Mouse (Mus musculus): ENCODE results near the gene Tob2.

The Tob2 gene

DNA sequence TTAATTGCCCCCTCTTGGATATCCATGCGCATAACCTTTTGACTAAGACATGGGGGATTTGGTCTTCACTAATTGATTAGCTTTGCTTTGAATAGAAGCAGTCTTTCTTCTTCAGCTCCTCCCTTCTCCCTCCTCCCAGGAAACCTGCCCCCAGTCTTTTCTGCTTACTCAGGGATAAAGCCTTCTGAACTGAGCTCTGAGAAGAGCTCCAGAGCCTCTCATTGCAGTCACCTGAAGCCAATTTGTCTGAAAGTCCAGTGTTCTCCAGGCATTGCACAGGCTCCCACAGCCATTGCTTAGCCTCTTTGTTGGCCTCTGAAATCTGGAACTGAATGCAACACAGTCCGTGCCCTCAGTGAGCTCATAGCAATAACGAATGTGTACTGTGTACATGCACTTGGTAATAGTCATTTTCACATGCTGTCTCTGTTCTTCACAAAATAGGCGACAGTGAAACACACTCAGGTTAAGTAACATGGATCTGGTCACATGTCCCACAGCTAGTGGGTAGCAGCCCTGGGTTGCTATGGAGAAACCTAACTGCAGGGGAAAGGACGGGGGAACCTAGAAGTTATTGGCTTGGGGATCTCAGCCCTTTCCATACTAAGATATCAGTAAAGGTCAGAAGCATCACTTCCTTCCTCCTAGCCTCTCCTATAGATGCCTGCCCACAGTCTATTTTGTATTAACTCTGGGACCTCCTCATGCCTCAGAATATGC lies 44.5 kb downstream of the Tob2 start:
- no peak for TF ChIP-seq GATA4 (IDR thresholded peaks at IDR 0.05; ENCODE audit: insufficient replicate concordance, low read length)

DNA sequence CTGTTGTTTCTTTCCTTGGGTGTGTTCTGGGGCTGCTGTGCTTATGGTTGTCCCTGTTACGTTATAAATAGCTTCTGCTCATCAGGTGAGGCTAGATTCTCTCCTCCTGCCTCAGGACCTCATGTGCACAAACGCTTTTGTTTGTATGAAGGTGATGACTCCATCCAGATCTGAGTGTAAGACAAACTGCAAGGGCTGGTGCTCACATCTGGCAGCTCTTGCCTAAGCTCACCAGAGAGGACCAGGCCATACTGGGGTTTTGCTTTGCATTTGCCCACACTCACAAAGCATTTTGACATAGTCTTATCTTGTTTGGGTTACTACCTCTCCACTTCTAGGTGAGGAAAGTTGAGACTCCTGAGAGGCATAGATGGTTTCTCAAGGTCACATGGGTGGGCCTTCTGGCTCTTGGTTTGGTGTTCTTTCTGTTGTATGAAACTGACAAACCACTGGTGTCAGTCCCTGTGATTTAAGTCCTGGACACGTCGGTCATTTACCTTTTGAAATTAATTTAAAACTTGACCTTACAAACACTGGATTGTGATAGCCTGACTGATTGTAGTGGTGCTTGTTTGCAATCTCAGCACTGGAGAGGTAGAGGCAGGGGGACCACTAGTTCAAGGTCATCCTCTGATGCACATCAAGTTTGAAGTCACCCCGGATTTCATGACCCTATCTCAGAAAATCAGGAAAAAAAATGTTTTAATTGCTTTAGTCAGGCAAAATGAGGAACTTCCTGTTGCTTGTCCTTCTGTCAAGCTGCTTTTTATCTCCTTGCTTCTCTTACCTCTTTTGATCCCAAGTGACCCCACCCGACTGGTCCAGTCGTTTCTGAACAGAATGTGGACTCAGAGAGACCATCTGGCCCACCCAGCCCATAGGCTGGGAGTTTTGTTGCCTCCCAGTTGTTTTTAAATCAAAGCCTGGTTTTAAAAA lies 45.6 kb downstream of the Tob2 start:
- no peak for TF ChIP-seq GATA4 (IDR thresholded peaks at IDR 0.05; ENCODE audit: insufficient replicate concordance, low read length)

DNA sequence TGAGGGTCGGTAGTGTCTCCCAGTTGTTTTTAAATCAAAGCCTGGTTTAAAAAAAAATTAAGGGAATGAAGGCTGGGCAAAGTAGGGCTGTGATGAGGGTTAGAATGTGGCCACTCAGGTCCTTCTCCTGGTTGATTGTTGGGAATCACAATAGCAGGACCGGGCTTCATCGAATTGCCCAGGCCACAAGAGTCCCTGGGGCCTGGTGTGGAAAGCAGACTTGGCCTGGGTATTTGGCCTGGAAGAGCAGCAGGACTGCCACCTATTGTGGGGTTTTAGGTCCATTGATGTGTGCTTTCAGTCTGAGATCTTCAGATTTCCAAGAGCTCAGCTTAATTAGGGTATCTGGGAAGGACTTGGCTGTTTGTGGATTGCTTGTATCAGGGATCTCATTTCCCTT lies 46.3 kb downstream of the Tob2 start:
- TF ChIP-seq GATA4 (IDR thresholded peaks at IDR 0.05; ENCODE audit: insufficient replicate concordance, low read length): no peak

DNA sequence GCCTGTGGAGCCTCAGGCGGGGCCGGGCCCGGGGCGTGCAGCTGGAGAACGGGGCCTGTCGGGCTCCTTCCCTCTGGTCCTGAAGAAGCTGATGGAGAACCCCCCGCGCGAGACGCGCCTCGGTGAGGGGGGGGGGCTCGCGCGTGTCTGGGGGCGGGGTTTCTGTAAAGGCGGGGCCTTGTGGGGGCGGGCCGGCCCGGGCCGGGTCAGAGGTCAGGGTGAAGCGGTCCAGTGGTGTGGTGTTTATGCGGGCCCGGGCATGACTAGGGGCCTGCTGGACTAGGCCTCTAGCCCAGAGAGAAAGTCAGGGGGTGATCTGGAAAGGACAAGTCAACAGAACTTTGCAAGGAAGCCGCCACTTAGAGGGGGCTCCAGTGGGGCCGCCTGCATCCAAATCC lies 47.0 kb downstream of the Tob2 start:
- TF ChIP-seq GATA4 (IDR thresholded peaks at IDR 0.05; ENCODE audit: insufficient replicate concordance, low read length): no peak

DNA sequence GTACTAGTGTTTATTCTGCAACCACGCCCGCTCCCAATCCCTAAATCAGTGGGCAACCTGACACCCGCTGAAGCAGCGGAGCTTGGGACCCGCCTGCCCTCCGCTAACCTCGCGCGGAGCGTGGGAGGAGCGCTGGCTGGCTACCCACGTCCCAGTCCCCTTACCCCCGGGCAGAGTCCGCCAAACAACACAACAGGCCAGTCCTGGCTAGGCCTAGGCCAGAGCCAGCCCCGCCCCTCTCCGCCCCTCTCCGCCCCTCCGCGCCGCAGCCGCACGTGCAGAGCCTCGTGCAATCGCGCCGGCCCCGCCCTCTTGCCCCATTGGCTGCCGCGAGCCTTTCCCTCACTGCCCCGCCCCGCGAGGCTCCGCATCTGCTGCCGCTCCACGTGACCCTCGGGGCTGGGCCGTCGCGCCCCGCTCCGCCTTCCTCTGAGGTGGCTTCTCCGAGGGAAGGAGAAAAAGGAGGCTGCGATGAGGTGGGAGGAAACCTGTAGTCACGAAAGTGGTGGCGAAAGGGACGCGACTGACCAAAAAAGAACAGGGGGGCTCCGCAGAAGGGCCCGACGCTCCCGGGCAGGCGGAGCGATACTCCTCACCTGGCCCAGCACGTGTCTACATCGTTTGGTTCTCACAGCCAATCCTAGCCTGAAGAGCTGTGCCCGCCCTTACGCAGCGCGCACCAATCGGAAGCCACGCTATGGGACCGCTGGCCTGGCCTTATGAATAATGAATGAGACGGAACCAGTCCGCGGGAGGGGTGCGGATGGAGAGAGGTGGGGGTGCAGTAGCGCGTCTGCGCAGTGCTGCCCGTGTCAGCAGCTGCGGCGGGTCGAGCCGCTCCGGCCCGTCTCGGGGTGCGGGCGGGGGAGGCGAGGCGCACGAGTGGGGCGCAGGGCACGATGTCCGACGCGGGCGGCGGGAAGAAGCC lies 47.7 kb downstream of the Tob2 start:
- peak; percentile 7; the same call in 1 of the 2 replicates for TF ChIP-seq GATA4 (IDR thresholded peaks at IDR 0.05; ENCODE audit: insufficient replicate concordance, low read length)

DNA sequence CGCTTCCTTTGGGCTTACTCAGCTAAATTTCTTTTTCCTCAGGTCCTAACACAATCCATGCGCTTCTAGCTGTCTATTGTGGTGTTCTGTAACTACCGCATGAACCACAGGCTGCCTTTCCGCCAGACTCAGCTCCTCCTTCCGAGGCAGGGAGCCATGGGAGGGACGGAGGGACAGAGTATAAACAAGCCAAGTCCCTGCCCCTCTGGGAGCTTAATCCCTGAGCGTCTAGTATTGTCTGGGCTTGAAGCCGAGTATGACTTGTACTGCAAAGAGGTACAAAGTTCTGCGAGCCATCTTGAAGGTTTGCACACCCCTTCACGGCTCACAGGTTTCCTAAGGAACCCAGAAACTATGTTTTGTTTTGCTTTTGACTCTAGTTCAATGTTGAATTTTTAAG lies 48.4 kb downstream of the Tob2 start:
- no peak for TF ChIP-seq GATA4 (IDR thresholded peaks at IDR 0.05; ENCODE audit: insufficient replicate concordance, low read length)

DNA sequence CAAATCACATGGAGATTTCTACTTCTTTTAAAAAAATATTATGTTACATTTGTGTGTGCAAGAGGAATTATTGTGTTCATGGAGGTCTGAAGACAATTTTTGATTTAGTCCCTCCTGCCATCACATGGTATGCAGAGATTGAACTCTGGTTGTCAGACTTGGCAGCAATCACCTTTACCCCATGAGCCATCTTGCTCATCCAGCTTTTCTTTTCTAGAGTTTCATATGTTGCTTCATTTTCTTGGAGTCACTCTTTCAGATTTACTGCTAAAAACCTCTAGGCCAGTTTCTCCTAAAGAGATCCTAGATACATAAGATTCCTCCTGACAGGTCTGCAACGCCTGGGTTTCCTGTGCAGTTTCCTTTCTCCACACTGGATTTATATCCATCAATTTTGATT lies 49.0 kb downstream of the Tob2 start:
- TF ChIP-seq GATA4 (IDR thresholded peaks at IDR 0.05; ENCODE audit: insufficient replicate concordance, low read length): no peak

DNA sequence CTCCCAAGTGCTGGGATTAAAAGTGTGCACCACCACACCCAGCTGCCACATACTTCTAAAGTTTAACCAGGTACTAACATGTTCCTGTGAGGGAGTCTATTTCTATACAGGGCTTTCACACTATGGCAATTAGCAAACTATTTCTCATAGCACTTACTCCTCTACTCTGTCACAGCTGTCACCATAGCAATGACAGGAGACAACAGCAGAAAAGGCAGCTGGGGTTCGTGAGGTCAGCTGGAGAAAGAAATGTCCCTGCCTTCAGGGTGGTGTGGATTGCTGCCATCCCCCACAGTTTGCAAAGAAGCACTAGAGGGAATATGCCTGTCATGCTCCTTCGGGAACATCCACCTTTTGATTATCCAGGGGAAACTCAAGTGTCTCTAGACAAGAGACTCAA lies 49.8 kb downstream of the Tob2 start:
- no peak for TF ChIP-seq GATA4 (IDR thresholded peaks at IDR 0.05; ENCODE audit: insufficient replicate concordance, low read length)

DNA sequence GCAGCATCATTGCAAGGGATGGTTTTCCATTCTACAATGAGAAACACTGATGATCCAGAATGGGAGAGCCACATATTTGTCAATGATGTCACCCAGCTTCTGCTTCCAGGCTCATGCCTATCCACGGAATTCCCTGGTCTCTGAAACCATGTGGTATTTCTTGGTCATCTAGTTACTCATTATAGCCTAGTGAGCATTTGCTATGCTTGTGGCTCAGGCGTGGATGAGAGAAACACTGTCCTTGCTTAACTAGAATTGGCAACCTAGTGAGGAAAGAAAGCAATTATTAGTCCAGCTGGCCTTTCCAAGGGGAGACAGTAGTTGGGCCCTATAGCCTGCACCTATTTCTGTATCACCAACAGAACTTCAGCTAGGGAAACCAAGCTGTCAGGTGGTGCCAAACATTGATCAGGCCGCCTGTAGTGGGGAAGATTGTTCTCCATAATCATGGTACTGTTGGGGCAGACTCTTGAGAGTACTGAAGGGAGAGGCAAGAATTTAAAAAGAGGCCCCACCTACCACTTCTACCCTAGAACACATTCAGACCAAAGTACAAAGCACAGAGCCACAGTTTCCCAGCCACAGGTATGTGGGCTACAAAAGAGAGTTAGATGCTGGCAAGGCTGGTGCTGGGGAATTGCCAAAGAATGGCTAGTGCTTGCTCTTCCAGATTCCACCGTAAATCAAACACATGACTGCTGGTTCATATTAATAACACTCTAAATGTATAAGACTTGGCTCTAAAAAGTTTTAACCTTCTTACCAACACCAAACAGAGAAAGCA lies 51.8 kb downstream of the Tob2 start:
- TF ChIP-seq GATA4 (IDR thresholded peaks at IDR 0.05; ENCODE audit: insufficient replicate concordance, low read length): no peak

DNA sequence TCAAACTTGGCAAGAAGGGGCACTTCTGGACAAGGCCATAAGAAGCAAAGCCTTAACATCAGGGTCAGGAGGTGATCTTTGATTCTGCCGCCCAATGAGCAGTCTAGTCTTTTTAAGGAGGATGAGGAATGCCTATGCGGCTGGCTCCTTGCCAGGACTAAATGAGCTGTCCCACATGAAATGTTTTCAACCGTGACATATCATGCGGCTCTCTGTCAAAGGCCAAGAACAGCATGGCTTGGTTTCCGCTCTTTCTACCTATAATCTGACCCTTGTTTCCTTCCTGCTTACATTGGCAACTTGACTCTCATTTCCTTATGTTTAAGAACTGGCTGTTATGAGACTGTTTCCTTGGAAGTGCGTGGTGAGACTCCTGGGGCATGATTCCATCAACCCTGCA lies 53.0 kb downstream of the Tob2 start:
- TF ChIP-seq GATA4 (IDR thresholded peaks at IDR 0.05; ENCODE audit: insufficient replicate concordance, low read length): peak; percentile 92

DNA sequence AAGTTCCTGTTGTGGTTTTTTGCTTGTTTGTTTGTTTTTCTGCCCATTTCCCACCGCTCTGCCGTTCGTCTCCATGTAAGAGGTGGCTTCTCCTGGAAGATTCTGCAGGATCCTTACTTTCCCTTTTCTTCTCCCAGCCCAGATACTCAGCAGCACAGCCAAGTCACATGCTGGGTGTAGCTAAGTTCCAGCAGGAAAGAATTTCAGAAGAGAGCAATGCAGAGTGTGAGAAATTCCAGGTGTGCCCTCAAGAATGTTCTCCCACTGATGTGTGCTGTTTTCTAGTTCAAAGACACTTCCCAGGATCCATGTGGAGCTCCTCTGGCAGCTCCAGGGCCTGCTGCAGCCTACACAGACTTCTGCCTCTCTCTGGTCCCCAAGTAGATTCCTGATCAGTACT lies 53.7 kb downstream of the Tob2 start:
- no peak for TF ChIP-seq GATA4 (IDR thresholded peaks at IDR 0.05; ENCODE audit: insufficient replicate concordance, low read length)

DNA sequence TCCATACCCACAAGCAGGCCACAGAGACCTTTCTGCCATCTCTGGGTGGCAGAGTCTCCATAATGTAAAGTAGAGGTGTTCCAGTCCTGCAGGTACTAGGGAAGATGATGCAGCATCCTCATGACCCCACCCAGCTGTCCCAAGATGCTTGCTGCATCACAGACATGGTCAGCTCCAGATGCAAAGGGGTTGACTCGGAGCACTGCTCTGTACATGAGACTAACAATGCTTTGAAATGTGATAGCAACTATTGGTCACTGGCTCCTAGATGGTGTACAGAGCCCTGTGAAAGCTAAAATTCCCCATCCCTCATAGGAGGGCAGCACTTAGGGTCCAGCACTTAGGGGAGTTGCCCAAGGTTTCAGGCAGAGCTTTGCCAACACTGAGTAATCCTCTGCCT lies 54.4 kb downstream of the Tob2 start:
- TF ChIP-seq GATA4 (IDR thresholded peaks at IDR 0.05; ENCODE audit: insufficient replicate concordance, low read length): no peak

DNA sequence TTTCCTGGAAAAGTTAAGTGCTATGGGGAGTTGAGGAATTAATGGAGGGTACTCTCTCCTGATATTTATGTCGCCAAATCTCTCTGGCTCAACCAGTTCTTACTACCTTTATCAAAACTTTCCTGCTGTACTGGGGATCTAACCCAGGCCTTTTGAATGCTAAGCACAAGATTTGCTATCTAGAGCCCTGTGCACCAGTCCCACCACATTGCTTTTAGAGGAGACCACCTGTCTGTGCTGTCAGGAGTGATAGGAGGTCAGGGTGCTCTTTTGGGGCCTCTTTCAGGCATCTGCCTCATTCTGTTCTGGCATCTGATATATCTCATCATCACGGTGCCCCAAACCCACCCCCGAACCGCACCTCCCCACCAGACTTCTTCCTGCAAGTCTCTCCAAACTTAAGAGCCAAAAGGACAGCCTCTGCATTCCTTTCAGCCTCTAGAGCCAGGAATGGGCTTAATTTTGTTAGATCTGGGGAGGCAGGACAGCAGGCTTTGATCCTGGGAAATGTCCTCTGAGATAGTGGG lies 55.1 kb downstream of the Tob2 start:
- no peak for TF ChIP-seq GATA4 (IDR thresholded peaks at IDR 0.05; ENCODE audit: insufficient replicate concordance, low read length)

DNA sequence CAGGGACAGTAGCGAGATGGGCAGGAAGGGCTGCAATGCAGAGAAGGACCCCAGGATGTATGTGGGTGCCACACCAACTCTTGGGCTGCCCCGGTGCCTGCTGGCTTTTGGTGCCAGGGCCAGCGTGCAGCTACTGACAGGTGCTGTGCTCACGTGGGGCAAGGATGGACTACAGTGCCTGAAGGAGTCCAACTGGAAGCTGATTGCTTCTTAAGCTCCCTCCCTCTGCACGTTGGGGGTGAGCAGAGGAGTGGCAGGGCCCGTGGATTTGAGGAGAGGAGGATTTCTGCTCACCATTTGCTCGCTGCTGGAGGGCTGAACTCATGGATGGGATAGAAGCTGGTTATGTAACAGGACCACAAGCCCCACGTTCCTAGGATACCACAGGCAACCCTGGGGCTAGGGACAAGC lies 55.6 kb downstream of the Tob2 start:
- TF ChIP-seq GATA4 (IDR thresholded peaks at IDR 0.05; ENCODE audit: insufficient replicate concordance, low read length): no peak

Measured in liver, adult (tissue).